Mouse (Mus musculus): Measurements from ENCODE around the gene Sez6l2. TPM values are rescaled to one million over a fixed set of nuclear protein-coding genes. Genes with fewer than 3 reads are reported as not detected.
"Not testable (repeated sequence)": the region's sequence is repeated elsewhere in the genome, so short reads cannot be mapped to it uniquely, and the experiment has no call there.

Sez6l2 gene
- 0.10 TPM for polyA plus RNA-seq (2012; fragmentation: generic; extraction: Trizol)

DNA sequence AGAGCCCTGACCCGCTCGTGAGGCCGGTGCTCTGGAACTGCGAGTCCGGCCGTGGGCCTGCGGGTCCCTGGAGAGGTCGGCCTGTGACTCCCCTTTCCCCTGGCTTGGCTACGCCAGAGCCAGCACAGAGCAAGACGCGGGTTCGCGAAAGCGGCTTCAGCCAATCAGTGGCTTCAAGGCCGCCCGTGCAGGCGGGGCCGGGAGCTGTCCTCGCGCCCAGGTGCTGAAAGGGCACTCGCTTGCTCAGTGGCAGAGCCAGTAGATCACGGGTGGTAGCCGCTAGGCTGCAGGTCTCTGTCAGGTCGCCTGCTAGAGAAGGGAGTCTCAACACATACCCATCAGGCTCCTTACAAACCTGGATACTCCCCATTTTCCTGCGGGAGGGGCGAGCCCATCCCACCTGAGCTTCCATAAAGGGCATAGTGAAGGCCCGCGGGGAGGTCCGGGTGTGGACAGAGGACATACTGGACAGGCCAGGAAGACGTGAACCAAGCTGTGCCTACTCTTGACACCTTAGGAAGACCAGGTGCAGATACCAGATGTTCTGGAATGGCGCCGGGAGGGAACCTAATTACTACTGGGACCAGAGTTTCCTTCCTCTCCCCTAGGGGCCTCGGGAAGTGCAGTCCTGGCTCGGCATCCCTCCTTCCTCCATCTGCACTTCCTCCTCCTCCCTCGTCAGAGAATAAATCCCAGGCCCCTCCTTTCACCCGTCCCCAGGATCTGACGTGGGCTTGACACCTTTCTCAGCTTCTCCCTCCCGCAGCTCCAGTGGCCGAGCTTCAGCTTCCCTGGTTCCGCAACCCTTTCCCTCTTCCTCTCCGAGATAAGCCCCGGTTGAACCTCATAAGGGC, at the start of gene Sez6l2:
TSS of gene Sez6l2 (plus strand) at position 771 of the 854 bp plus-strand sequence.
- Histone ChIP-seq H3K79me2 (ENCODE audit: control insufficient read depth, insufficient read depth) (no peaks in the 10 kb centered on the region), H3K27me3 (ENCODE audit: control insufficient read depth, insufficient read depth, insufficient read length) (peaks cover 16% of the 10 kb centered on the region), H3K36me3 (ENCODE audit: control insufficient read depth, insufficient read depth) (peaks cover 3% of the 10 kb centered on the region), H3ac (ENCODE audit: control insufficient read depth, insufficient read length) (no peak within 1 kb of the TSS), H3K4me2 (ENCODE audit: low read depth) (peak within 1 kb of the TSS; percentile 69), H3K4me3 (no peak within 1 kb of the TSS)
- TF ChIP-seq TCF12 (IDR thresholded peaks at IDR 0.05; ENCODE audit: insufficient read depth, poor library complexity, severe bottlenecking) = no peak
- TF ChIP-seq SRF (IDR thresholded peaks at IDR 0.05; ENCODE audit: control insufficient read depth, insufficient read length, low read depth) = no peak
- TF ChIP-seq E2F4 (IDR thresholded peaks at IDR 0.05; ENCODE audit: insufficient read depth) = peak; percentile 5
- peak; percentile 27 for TF ChIP-seq POLR2AphosphoS2 (IDR thresholded peaks at IDR 0.05; ENCODE audit: insufficient read length, low read depth)
- TF ChIP-seq MYOD1 (IDR thresholded peaks at IDR 0.05; ENCODE audit: control insufficient read depth in 1 of 3, insufficient read length in 2 of 3, low read depth in 2 of 3) = peak in 1 of 3 experiments; percentile 27
- no peak for TF ChIP-seq USF1 (IDR thresholded peaks at IDR 0.05; ENCODE audit: low read depth)
- TF ChIP-seq POLR2A (IDR thresholded peaks at IDR 0.05; ENCODE audit: insufficient read length, low read depth) = no peak
- peak in 1 of 3 experiments; percentile 46 for TF ChIP-seq MYOG (IDR thresholded peaks at IDR 0.05; ENCODE audit: control insufficient read depth in 1 of 3, insufficient read depth in 1 of 3, insufficient read length in 2 of 3, low read depth in 2 of 3)
- TF ChIP-seq TCF3 (IDR thresholded peaks at IDR 0.05; ENCODE audit: insufficient read length, low read depth) = no peak
- TF ChIP-seq REST (IDR thresholded peaks at IDR 0.05; ENCODE audit: insufficient read depth, insufficient read length) = peak; percentile 96
- TF ChIP-seq CEBPB (IDR thresholded peaks at IDR 0.05; ENCODE audit: insufficient read depth, poor library complexity, severe bottlenecking) = no peak
- no peak for TF ChIP-seq MAX (IDR thresholded peaks at IDR 0.05; ENCODE audit: low read depth)

DNA sequence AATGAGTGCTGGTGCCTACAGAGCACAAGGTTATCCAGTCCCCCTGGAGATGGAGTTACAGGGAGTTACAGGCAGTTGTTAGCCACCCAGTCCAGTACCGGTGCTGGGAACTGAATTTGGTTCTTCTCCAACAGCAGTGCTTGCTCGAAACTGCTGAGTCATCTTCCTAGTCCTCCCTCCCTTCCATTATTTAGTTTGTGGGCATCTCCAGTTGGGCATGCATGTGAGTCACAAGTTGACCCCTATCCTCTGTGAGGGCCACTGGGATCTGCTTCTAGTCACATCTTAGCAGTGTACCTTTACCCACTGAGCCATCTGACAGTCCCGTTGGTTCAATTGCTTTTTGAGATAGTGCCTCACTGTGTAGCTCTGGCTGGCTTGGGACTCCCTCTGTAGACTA, 44.8 kb upstream of the Sez6l2 start:
- Histone ChIP-seq H3K4me3 (no peak overlapping the region), H3K4me2 (ENCODE audit: low read depth) (no peak overlapping the region), H3ac (ENCODE audit: control insufficient read depth, insufficient read length) (no peak overlapping the region), H3K79me2 (ENCODE audit: control insufficient read depth, insufficient read depth) (no peaks in the 10 kb centered on the region), H3K36me3 (ENCODE audit: control insufficient read depth, insufficient read depth) (no peaks in the 10 kb centered on the region), H3K27me3 (ENCODE audit: control insufficient read depth, insufficient read depth, insufficient read length) (no peaks in the 10 kb centered on the region)
- TF ChIP-seq REST (IDR thresholded peaks at IDR 0.05; ENCODE audit: insufficient read depth, insufficient read length) (no peak), TCF3 (IDR thresholded peaks at IDR 0.05; ENCODE audit: insufficient read length, low read depth) (no peak), E2F4 (IDR thresholded peaks at IDR 0.05; ENCODE audit: insufficient read depth) (no peak), MYOG (IDR thresholded peaks at IDR 0.05; ENCODE audit: control insufficient read depth in 1 of 3, insufficient read depth in 1 of 3, insufficient read length in 2 of 3, low read depth in 2 of 3) (no peak)

DNA sequence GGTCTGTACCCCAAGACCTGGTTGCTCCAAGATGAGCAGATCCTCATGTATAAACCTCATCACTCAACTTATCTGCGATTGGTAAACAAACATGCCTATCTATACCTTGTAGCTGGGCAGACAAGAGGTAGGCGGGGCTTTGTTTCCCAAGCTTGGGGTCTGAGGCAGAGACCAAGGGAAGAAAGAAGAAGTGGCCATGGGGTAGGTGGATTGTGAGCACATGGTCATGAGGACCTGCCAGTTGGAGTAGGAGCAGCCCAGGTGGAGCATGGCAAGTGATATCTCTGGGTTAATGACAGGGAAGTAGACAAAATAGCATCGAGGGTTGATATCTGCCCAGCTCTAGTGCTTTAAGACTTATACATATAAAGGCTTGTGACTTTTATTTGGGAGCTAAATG, 35.5 kb upstream of the Sez6l2 start:
- no peak overlapping the region for H3ac ChIP-seq (ENCODE audit: control insufficient read depth, insufficient read length)
- H3K4me2 ChIP-seq (ENCODE audit: low read depth) = no peak overlapping the region
- no peaks in the 10 kb centered on the region for H3K79me2 ChIP-seq (ENCODE audit: control insufficient read depth, insufficient read depth)
- H3K36me3 ChIP-seq (ENCODE audit: control insufficient read depth, insufficient read depth) = no peaks in the 10 kb centered on the region
- no peak overlapping the region for H3K4me3 ChIP-seq
- peaks cover 10% of the 10 kb centered on the region for H3K27me3 ChIP-seq (ENCODE audit: control insufficient read depth, insufficient read depth, insufficient read length)
- TF ChIP-seq MYOG (IDR thresholded peaks at IDR 0.05; ENCODE audit: control insufficient read depth in 1 of 3, insufficient read depth in 1 of 3, insufficient read length in 2 of 3, low read depth in 2 of 3) (no peak), POLR2A (IDR thresholded peaks at IDR 0.05; ENCODE audit: insufficient read length, low read depth) (no peak), TCF3 (IDR thresholded peaks at IDR 0.05; ENCODE audit: insufficient read length, low read depth) (no peak), SRF (IDR thresholded peaks at IDR 0.05; ENCODE audit: control insufficient read depth, insufficient read length, low read depth) (no peak)

DNA sequence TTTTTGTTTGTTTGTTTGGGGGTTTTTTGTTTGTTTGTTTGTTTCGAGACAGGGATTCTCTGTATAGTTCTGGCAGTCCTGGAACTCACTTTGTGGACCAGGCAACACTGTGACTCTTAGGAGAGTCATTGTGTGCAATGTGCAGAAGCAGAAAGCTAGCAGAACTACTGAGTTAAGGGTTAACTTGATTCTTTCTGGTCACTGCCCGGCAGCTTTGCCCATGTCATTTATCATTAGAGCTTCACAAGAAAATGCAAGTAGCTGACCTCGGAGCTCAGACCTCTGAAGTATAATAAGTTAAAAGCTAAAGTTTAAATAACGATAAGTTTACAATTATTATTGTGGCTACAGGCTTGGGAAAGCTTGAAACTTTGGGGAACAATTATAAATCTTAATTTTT, 32.0 kb upstream of the Sez6l2 start:
- not testable (repeated sequence) for H3K4me2 ChIP-seq (ENCODE audit: low read depth); H3K79me2 ChIP-seq (ENCODE audit: control insufficient read depth, insufficient read depth); H3K27me3 ChIP-seq (ENCODE audit: control insufficient read depth, insufficient read depth, insufficient read length); H3ac ChIP-seq (ENCODE audit: control insufficient read depth, insufficient read length); H3K4me3 ChIP-seq; H3K36me3 ChIP-seq (ENCODE audit: control insufficient read depth, insufficient read depth)

DNA sequence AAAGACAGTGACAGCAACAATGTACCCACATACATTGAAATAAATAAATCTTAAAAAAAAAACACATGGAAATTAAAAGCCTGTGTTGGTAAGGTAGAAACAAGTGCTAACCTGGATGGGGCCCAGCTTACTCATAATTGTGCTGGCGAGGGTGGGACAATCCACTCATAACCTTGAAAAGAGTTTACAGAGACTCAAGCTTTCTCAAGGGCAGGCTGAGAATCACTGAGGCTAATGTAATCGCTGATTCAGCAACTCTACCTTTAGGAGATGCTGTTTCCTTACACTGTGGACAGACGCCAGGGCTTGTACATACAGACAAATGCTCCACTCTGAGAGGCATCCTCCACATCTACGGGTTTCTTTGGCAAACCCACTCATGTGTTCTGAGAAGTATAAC, 30.4 kb upstream of the Sez6l2 start:
- no peaks in the 10 kb centered on the region for H3K36me3 ChIP-seq (ENCODE audit: control insufficient read depth, insufficient read depth)
- TF ChIP-seq CEBPB (IDR thresholded peaks at IDR 0.05; ENCODE audit: insufficient read depth, poor library complexity, severe bottlenecking) = no peak
- TF ChIP-seq SRF (IDR thresholded peaks at IDR 0.05; ENCODE audit: control insufficient read depth, insufficient read length, low read depth) = no peak
- no peak for TF ChIP-seq MYOG (IDR thresholded peaks at IDR 0.05; ENCODE audit: control insufficient read depth in 1 of 3, insufficient read depth in 1 of 3, insufficient read length in 2 of 3, low read depth in 2 of 3)
- TF ChIP-seq E2F4 (IDR thresholded peaks at IDR 0.05; ENCODE audit: insufficient read depth) = no peak
- no peak for TF ChIP-seq MAX (IDR thresholded peaks at IDR 0.05; ENCODE audit: low read depth)
- no peak overlapping the region for H3K4me2 ChIP-seq (ENCODE audit: low read depth)

More for the DNA sequence above, 30.4 kb upstream of the Sez6l2 start:
- no peaks in the 10 kb centered on the region for H3K79me2 ChIP-seq (ENCODE audit: control insufficient read depth, insufficient read depth)
- no peak overlapping the region for H3ac ChIP-seq (ENCODE audit: control insufficient read depth, insufficient read length)
- no peak overlapping the region for H3K4me3 ChIP-seq
- H3K27me3 ChIP-seq (ENCODE audit: control insufficient read depth, insufficient read depth, insufficient read length) = peaks cover 5% of the 10 kb centered on the region
